Mouse (Mus musculus) B cell, adult (primary cell): ENCODE results near the gene Dnaja1. TPM values are rescaled to one million over a fixed set of nuclear protein-coding genes. Genes with fewer than 3 reads are reported as not detected.

Experiments used
- total RNA-seq: library from RNA; stranded (reverse); gene quantifications from 4 replicates; pipeline ENCODE4 v1.2.4, GENCODE M21; 2023; ENCODE audit not compliant: inconsistent age

Dnaja1 gene
- total RNA-seq: 336 to 421 TPM (median 341 TPM) in 4 replicates

GRCm38 (mm10) chr4:40722011-40722666, at the start of gene Dnaja1:
Gene Dnaja1, plus strand, starts transcription at chr4:40722150.

GRCm38 (mm10) chr4:40702797-40703709, 18.9 kb upstream of the Dnaja1 start, which contains the start of gene Aptx:
Gene Aptx, minus strand, starts transcription at chr4:40703194.

GRCm38 (mm10) chr4:40757780-40758420, 36.0 kb downstream of the Dnaja1 start, which contains the start of gene Smu1:
Gene Smu1, minus strand, starts transcription at chr4:40757923.

Other genes with a start within 250 kb of the Dnaja1 start
- not detected in 4 replicates for gene Tmem215, start 250.0 kb upstream of the Dnaja1 start, total RNA-seq
- 27.8 to 31.4 TPM (median 29.2 TPM) in 4 replicates for gene Aptx, start 19.0 kb upstream of the Dnaja1 start, total RNA-seq
- 80.4 to 88.6 TPM (median 83.2 TPM) in 4 replicates for gene Smu1, start 35.8 kb downstream of the Dnaja1 start, total RNA-seq
- gene B4galt1, start 131.9 kb downstream of the Dnaja1 start, total RNA-seq: 38.7 to 46.9 TPM (median 44.5 TPM) in 4 replicates
- not detected in 4 replicates for gene Spink4, start 197.9 kb downstream of the Dnaja1 start, total RNA-seq
- 67.1 to 76.2 TPM (median 69.8 TPM) in 4 replicates for gene Bag1, start 226.1 kb downstream of the Dnaja1 start, total RNA-seq
- gene Chmp5, start 226.3 kb downstream of the Dnaja1 start, total RNA-seq: 39.0 to 41.9 TPM (median 41.0 TPM) in 4 replicates
- 88.4 to 105 TPM (median 96.2 TPM) in 4 replicates for gene Nfx1, start 248.8 kb downstream of the Dnaja1 start, total RNA-seq